Mouse (Mus musculus) liver, adult (tissue): ENCODE data around the gene Magea1.
"Not testable (repeated sequence)": the region's sequence is repeated elsewhere in the genome, so short reads cannot be mapped to it uniquely, and the experiment has no call there.

Experiments used
- GATA4 ChIP-seq: IDR thresholded peaks from 2 replicates; pipeline ENCODE4 v1.6.1; 2014; ENCODE audit warnings: mild to moderate bottlenecking, low read length; ENCODE audit not compliant: insufficient replicate concordance

The Magea1 gene

DNA sequence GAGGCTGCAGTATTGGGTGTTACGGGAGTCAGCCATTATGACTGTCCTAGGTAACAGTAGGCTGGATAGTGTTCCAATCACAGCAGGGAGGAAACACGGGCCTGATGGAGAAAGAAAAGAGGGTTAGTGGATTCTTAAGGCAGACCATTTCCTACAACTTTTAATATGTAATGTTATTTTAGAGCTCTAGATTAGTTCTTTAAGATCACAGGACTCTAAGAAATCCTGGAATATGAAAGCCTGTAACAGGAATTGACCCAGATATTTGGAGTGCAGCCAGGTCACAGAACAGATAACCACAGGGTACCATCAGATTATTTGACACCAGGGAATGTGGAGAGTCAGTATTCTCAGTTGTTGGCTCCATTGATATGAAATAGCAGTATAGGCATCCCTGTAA is at the start of gene Magea1:
Gene Magea1, minus strand, starts transcription at position 101 of the 400 bp plus-strand sequence.
- TF ChIP-seq GATA4 = not testable (repeated sequence)

GRCm38 (mm10) chrX:155128312-155128711 is 38.7 kb upstream of the Magea1 start, which contains the start of gene Cldn34b2:
Gene Cldn34b2, minus strand, starts transcription at chrX:155128412.
- not testable (repeated sequence) for TF ChIP-seq GATA4

- no peak for TF ChIP-seq GATA4
Measured at GRCm38 (mm10) chrX:155098024-155098423, 8.4 kb upstream of the Magea1 start.

DNA sequence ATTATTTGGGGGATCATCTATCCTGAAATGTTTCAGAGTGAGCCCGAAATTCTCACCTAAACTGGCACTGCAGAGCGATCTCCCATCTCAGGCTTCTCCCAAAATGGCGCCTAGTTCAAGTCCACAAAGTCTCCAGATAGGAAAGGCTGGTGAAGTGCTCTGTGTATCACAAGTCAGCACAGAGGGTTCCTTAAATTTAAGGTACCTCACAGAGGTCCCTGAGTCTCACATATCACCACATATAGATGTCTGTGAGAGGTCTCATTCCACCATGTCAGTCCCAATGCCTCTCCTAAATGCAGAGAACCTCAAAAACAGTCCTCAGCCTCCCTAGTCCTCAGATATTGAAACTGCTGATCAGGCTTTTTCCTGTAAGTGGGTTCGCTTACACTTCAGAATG is 4.0 kb upstream of the Magea1 start, which contains the start of gene Magea2:
Gene Magea2, minus strand, starts transcription at position 101 of the 400 bp plus-strand sequence.
- TF ChIP-seq GATA4 = not testable (repeated sequence)

GRCm38 (mm10) chrX:155063045-155063444 is 26.5 kb downstream of the Magea1 start, which contains the start of gene Magea5:
Gene Magea5, minus strand, starts transcription at chrX:155063145.
- TF ChIP-seq GATA4 = not testable (repeated sequence)
